Mouse (Mus musculus): ENCODE results near the gene Hist1h2bg. TPM values are rescaled to one million over a fixed set of nuclear protein-coding genes. Genes with fewer than 3 reads are reported as not detected.
A peak's percentile ranks its signal among the peaks of the same experiment; 100 is the strongest.
"Not testable (repeated sequence)": the region's sequence is repeated elsewhere in the genome, so short reads cannot be mapped to it uniquely, and the experiment has no call there.

Hist1h2bg gene
- total RNA-seq, 4 experiments from 2014 or later = 18.1 to 34.4 (median 24.0) TPM

DNA sequence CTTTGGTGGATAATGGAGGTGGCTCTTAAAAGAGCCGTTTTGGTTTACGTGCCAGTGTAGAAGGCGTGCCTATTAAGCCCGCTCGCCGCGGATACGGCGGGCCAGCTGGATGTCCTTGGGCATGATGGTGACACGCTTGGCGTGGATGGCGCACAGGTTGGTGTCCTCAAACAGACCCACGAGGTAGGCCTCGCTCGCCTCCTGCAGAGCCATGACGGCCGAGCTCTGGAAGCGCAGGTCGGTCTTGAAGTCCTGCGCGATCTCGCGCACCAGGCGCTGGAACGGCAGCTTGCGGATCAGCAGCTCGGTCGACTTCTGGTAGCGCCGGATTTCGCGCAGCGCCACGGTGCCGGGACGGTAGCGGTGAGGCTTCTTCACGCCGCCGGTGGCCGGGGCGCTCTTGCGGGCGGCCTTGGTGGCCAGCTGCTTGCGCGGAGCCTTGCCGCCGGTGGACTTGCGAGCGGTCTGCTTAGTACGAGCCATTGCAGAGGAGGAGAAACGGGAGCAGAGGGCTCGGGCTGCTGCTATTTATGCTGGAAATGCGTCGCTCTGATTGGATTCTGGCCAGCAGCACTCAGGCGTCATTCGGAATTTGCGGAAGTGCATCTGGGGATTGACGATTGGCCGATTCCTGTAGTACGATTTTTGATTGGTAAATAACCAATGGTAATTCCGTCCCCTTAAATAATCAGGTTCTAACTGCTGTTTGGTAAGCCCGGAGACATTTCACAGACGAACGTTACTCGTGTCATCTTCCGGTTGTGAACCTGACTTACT is 9.1 kb upstream of the Hist1h2bg start, which contains the start of gene Hist1h3e:
Gene Hist1h3e, minus strand, starts transcription at position 487 of the 777 bp plus-strand sequence.
- peak; percentile 95 for DNase-seq (ENCODE audit: low spot score)

- DNase-seq (ENCODE audit: low spot score) = no peak
Observed at GRCm38 (mm10) chr13:23562699-23563462, 8.3 kb upstream of the Hist1h2bg start.

- DNase-seq (ENCODE audit: low spot score) = no peak
Observed at GRCm38 (mm10) chr13:23564482-23564881, 6.7 kb upstream of the Hist1h2bg start.

GRCm38 (mm10) chr13:23570261-23571021 is 755 bp upstream of the Hist1h2bg start:
- DNase-seq (ENCODE audit: low spot score) = not testable (repeated sequence)

DNA sequence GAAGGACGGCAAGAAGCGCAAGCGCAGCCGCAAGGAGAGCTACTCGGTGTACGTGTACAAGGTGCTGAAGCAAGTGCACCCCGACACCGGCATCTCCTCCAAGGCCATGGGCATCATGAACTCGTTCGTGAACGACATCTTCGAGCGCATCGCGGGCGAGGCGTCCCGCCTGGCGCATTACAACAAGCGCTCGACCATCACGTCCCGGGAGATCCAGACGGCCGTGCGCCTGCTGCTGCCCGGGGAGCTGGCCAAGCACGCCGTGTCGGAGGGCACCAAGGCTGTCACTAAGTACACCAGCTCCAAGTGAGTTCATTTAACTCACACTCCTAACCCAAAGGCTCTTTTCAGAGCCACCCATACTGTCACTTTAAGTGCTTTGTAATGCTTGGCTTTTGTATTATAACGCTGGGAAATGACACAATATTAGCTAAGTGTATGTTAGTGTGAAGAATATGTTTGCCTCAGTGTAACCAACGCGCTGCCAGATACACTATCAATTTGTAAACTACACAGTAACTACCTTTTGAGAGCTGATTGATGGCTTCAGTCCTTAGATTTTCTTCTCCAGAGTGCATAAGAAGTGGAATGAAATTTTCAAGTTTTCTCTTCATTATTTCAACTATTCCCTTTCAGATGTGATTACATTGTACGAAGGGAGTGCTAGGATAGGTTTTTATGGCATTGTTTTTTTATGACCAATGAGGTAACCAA is 465 bp downstream of the Hist1h2bg start:
- not testable (repeated sequence) for DNase-seq (ENCODE audit: low spot score)

GRCm38 (mm10) chr13:23572218-23573033 is 1.2 kb downstream of the Hist1h2bg start:
- DNase-seq (ENCODE audit: low spot score) = no peak

GRCm38 (mm10) chr13:23573034-23573897 is 2.1 kb downstream of the Hist1h2bg start:
- DNase-seq (ENCODE audit: low spot score) = not testable (repeated sequence)

GRCm38 (mm10) chr13:23573898-23574524 is 2.8 kb downstream of the Hist1h2bg start, which contains the start of the genes Hist1h2bf and Hist1h2ad:
TSS of gene Hist1h2bf (minus strand) at chr13:23574196.
TSS of gene Hist1h2ad (plus strand) at chr13:23574381.
- DNase-seq (ENCODE audit: low spot score) = peak; percentile 91

DNA sequence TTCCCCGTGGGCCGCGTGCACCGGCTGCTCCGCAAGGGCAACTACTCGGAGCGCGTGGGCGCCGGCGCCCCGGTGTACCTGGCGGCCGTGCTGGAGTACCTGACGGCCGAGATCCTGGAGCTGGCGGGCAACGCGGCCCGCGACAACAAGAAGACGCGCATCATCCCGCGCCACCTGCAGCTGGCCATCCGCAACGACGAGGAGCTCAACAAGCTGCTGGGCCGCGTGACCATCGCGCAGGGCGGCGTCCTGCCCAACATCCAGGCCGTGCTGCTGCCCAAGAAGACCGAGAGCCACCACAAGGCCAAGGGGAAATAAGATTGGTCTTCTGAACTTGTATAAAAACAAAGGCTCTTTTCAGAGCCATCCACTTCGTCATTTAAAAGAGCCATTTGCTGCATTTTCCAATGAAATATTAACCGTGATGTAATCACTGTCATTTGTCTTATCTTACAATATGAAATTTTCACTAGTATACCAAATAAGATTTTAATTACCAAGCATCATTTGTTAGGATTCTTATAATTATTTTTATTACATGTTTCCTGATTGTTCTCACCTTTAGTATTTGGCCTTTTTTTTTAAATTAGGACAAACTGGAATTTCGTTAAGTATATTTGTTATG is 3.5 kb downstream of the Hist1h2bg start:
- not testable (repeated sequence) for DNase-seq (ENCODE audit: low spot score)

DNA sequence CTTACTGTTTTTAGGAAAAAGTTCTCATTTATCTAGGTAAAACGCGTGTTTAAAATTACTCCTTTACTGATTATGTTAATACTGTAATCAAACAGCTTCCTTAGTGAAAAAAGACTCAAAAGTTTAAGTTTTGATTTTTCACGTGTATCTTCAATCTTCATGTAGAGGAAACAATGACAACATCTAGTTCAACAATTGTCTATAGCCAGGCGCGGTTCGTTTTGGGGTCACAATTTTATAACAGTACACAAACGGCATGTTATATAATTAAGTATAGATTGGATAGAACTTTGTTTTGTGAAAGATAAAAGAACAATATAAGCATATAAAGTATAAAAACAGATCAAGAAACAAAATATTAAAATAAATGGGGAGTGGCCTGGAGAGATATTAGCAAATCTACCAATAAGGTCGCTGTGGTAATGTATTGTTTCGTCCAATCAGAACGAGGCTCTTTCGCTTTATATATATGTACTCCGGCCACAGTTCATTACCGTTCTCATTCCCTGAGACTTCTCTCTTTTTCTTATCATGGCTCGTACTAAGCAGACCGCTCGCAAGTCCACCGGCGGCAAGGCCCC is 4.2 kb downstream of the Hist1h2bg start, which contains the start of gene Hist1h3d:
Gene Hist1h3d, plus strand, starts transcription at position 493 of the 581 bp plus-strand sequence.
- DNase-seq (ENCODE audit: low spot score) = peak; percentile 75

GRCm38 (mm10) chr13:23575864-23576313 is 4.7 kb downstream of the Hist1h2bg start:
- DNase-seq (ENCODE audit: low spot score) = not testable (repeated sequence)

DNA sequence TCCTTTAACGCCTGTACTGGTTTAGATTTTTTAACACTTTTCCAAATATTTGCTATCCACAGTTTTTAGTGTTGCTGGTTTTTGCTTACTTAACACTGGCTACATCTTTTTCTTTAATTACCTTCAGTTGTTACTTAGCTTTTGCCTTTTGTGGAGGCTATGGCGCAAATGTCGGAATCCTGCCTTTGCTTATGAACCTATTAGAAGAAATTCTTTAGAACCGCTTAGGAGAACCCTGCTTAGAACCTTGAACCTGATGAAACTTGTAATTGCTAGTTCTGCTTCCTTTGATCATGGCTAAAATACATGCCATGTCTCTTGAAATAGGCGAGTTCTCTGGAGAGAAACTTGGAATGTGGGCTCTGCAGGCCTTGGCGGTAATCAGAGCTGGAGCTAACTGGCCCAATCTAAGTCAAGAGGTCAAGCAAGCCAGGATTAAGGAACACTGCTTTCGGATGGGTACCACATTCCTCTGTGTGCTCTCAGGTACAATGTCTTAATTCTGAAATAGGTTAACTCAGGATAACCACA is 5.2 kb downstream of the Hist1h2bg start:
- DNase-seq (ENCODE audit: low spot score) = no peak

- no peak for DNase-seq (ENCODE audit: low spot score)
Observed at GRCm38 (mm10) chr13:23576906-23577639, 5.9 kb downstream of the Hist1h2bg start.

GRCm38 (mm10) chr13:23577835-23578234 is 6.6 kb downstream of the Hist1h2bg start:
- no peak for DNase-seq (ENCODE audit: low spot score)

DNA sequence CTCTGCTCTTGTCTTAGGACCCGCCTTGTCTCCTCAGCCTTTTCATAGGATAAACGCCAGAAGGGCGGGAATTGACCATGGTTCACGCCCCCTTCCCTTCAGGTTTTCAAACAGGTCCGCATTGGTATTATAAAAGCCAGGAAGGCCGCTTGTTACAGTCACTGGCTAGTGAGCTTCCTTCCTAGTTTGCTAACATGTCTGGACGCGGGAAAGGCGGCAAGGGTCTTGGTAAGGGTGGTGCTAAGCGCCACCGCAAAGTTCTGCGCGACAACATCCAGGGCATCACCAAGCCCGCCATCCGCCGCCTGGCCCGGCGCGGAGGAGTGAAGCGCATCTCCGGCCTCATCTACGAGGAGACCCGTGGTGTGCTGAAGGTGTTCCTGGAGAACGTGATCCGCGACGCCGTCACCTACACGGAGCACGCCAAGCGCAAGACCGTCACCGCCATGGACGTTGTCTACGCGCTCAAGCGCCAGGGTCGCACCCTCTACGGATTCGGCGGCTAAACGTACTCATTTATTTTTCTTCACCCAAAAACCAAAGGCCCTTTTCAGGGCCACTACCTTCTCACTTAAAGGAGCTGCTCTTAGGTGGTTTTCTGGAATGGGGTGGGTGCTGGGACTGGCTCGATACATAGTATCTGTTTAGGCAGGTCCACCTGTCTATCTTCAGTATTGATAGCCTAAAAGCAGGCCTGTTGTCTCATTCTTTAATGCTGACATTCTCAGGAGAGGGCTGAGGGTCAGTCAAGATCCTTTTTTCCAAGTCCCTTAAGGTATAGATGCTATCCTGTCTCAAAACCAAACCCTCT is 10.4 kb downstream of the Hist1h2bg start, which contains the start of gene Hist1h4d:
Gene Hist1h4d, plus strand, starts transcription at position 191 of the 811 bp plus-strand sequence.
- peak; percentile 100 for DNase-seq (ENCODE audit: low spot score)

Measured in heart, adult 8-10 months (tissue).